Mouse (Mus musculus) ES-Bruce4 (cell line): ENCODE data around the gene Atp6v0d1.

Experiments
- CTCF ChIP-seq: IDR thresholded peaks from one replicate; pipeline ENCODE4 v1.8.1; 2011; ENCODE audit warnings: low read depth, low read length
- EP300 ChIP-seq: IDR thresholded peaks from 2 replicates; pipeline ENCODE4 v1.6.1; 2011; ENCODE audit warnings: low read depth, low read length; ENCODE audit not compliant: insufficient read depth
- POLR2A ChIP-seq: IDR thresholded peaks from one replicate; pipeline ENCODE4 v1.8.1; 2011; ENCODE audit warnings: low read length; ENCODE audit not compliant: insufficient read depth

DNA sequence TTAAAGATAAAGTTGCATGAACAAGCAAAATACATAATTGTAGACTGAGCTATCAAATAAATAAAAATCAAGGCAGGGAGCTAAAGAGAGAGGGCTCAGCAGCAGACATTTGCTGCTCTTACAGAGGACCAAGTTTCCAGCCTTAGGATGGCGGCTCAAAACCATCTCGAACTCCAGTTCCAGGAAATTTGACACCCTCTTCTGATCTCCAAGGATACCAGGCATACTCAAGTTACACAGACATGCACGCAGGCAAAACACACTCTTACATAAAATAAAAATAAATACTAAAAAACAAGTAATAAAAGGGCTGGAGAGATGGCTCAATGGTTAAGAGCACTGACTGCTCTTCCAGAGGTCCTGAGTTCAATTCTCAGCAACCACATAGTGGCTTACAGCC is 72.4 kb downstream of the Atp6v0d1 start:
- TF ChIP-seq CTCF (no peak), POLR2A (no peak), EP300 (no peak)
